Mouse (Mus musculus): Measurements from ENCODE around the gene Osbpl10.
A peak's percentile ranks its signal among the peaks of the same experiment; 100 is the strongest.

Osbpl10 gene

GRCm38 (mm10) chr9:115229676-115230075 lies 251.3 kb downstream of the Osbpl10 start:
- DNase-seq = no peak

- DNase-seq = no peak
These were observed 251.8 kb downstream of the Osbpl10 start for GRCm38 (mm10) chr9:115230141-115230540.

GRCm38 (mm10) chr9:115231476-115231875 lies 253.1 kb downstream of the Osbpl10 start:
- DNase-seq = no peak

DNA sequence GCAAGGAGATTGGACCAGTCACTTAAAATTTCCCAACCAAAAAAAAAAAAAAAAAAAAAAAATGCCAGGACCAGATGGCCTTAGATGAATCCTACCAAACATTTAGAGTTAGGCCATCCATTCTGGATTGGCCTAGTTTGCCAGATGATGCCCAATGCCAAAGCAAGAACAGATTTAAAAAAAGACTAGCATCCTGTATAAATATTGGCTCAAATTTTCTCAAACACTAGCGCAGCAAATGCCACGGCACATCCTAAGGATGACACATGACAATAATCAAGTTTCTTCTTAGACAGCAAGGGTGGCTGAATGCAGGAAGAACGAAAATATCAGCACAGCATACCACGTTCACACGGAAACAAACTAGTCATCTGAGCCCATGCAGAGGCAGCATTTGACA lies 255.4 kb downstream of the Osbpl10 start:
- no peak for DNase-seq

DNA sequence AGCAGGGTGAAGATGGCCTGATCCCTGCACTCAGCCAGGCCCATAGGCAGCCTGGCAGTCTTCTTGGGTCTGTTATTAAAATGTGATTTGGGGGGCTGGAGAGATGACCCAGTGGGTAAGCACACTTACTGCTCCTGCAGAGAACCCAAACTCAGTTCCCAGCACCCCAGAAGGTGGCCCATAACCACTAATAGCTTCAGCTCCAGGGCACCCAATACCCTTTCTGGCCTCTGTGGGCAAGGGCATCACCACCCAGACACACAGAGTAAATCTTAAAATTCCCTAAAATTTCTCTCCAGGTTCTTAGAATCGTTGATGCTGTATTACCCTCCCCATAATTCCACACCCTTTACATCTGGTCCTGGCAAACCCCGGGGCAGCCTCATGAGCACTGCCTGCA lies 256.2 kb downstream of the Osbpl10 start:
- DNase-seq = no peak

DNA sequence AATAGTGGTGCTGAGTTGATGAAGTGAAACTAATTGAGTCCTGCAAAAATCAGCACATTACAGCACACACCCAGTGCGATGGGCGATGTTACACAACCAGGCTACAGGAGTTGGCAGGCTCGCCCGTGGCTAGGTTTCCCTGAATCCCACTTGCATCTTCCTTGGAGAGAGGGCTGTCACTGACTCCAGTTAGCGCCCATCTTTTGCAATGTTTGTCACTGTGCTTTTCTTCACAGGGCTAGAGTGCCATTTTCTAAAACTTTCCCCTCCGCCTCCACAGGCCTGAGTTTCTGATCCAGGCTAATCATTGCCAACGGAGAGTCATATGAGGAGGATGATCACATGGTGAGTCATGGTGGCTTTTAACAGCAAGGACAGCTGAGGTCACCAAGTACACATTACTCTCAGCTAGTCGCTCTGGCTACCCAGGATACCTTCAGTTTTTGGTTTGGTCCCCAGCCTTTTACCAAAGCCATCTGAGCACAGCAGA lies 258.0 kb downstream of the Osbpl10 start:
- peak; percentile 64 to 67 for DNase-seq

DNA sequence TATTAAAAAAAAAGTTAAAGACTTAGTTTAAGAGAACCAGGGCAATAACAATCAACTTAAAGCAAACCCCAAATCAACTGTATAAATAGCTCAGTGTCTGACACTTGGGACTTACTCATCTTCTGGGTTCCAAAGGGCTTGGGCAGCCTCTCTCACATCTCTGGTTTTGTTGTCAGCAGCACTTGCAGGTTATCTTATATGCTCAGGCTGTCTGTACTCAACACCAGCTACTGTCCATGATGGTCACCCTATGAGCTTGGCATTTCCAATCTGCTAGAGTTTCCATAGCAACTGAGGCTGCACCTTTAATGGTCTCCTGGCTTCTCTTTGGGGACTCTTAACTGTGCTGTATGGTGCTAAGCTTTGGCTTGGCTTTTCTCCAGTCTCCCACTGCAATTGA lies 259.6 kb downstream of the Osbpl10 start:
- DNase-seq = no peak

DNA sequence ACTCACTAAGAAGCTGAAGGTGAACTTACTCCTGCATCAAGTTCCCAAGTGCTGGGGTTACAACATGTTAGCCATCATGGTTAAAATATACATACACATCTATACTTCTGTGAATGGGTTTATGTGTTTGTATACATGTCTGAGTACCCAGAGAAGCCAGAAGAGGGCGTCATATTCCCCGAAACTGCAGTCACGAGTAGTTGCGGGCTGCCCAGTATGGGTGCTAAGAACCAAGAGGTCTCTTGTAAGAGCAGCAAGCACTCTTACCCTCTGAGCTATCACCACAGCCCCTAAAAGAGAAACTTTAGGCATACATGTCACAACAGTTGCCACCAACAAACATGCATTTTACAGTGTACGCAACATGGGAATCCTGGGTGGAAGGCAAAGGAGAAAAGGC lies 261.5 kb downstream of the Osbpl10 start:
- no peak for DNase-seq

GRCm38 (mm10) chr9:115243630-115244029 lies 265.3 kb downstream of the Osbpl10 start:
- no peak for DNase-seq

- DNase-seq = no peak
These were observed 266.7 kb downstream of the Osbpl10 start for GRCm38 (mm10) chr9:115245092-115245491.

- DNase-seq = no peak
These were observed 270.8 kb downstream of the Osbpl10 start for GRCm38 (mm10) chr9:115249145-115249544.

GRCm38 (mm10) chr9:115257733-115258286 lies 279.4 kb downstream of the Osbpl10 start:
- DNase-seq = no peak

GRCm38 (mm10) chr9:115259866-115260265 lies 281.5 kb downstream of the Osbpl10 start:
- no peak for DNase-seq

DNA sequence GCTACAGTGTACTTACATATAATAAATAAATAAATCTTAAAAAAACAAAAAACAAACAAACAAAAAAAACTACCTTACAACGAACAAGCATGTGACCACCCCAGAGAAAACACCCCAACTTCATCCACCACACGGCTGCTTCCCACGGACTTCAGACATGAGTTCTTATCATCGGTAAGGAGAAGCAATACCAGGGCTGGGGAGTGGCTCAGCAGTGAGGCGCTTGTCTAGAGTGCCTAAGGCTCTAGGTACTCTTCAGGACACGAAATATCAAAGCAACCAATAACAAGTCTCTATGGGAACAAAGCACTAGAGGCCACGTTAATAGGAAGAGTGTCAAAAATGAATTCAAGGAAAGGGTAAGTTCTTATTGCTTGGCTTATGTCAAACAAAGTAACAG lies 282.1 kb downstream of the Osbpl10 start:
- DNase-seq = no peak

DNA sequence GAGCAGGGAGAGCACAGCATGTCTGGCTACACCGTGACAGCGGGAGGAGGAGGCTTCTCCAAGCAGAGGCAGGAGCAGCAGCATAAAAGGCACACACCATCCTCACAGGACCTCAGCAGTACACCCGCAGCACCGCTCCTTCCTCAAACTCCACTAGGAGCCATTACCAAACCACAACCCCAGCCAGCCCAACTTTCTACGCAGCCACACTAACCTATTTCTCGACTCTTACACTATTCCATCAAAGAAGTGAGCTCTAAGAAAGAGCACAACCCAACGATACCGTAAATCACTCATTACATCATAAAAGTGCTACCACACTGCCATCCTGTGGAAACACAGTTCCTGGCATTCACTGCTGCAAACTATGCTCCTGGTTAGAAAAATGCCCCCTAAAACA lies 283.1 kb downstream of the Osbpl10 start:
- DNase-seq = peak in 1 of 2 experiments; percentile 19

DNA sequence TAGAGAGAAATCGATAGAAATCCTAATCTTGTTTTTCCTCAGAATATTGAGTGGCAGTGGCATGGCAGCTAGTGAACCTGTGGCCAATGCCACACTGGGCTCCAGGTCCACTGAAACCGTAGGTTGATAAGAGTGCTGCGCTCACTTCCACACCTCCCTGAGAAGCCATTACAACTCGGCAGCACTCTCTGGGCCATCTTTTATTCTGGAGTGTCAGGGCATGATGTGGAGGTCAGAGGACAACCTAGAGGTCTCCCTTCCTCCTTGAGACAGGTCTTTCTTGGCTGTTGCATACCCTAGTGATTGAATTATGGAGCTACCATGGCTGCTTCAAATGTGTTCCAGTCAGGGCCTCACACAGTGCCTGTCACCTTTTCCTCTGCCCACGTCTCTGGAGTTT lies 283.5 kb downstream of the Osbpl10 start:
- no peak for DNase-seq

GRCm38 (mm10) chr9:115271556-115271955 lies 293.2 kb downstream of the Osbpl10 start:
- DNase-seq = no peak

DNA sequence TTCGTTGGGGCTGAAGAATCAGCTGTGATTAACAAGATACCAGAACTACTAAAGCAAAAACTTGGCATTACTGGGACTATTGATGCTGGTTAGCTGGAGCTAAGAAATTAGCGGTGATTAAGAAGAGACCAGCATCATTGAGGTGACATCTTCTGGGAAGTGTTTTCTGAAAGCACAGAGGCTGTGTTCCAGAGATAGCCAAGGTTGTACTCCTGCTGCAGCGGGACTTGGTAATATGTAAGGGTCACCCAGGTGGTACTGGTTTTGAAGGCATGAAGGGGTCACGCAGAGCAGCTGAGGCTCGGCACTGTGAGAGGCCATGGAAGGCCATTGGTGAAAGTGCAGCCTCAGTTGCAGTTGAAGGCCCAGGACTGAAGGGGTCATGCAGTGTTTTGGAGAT lies 294.1 kb downstream of the Osbpl10 start:
- peak in 1 of 2 experiments; percentile 29 for DNase-seq

- DNase-seq = no peak
These were observed 294.8 kb downstream of the Osbpl10 start for GRCm38 (mm10) chr9:115273095-115273649.

GRCm38 (mm10) chr9:115274806-115275205 lies 296.4 kb downstream of the Osbpl10 start:
- DNase-seq = no peak

GRCm38 (mm10) chr9:115278641-115279040 lies 300.3 kb downstream of the Osbpl10 start:
- DNase-seq = peak in 1 of 2 experiments; percentile 45

All from kidney, adult 8-10 months (tissue).